Mouse (Mus musculus) stomach, embryonic 15.5 days (tissue): ENCODE measurements around the gene Cd86. TPM values are rescaled to one million over a fixed set of nuclear protein-coding genes. Genes with fewer than 3 reads are reported as not detected.

Experiments used
- ATAC-seq: fragments of 200-750 bp; cut with Nextera tagmentation; 2 replicates; pipeline ENCODE4 v1.8.0; 2017; ENCODE audit warnings: low read depth, moderate number of reproducible peaks, moderate TSS enrichment; ENCODE audit not compliant: insufficient read depth, low FRiP score
- H3K27ac ChIP-seq: fragments of 300-500 bp; sonication (generic); 2 replicates; pipeline ENCODE4 v1.5.1; 2015; ENCODE audit warnings: mild to moderate bottlenecking, inconsistent platforms
- H3K27me3 ChIP-seq: fragments of 300-500 bp; sonication (generic); replicated peaks from 2 replicates; pipeline ENCODE4 v1.6.1; 2015; ENCODE audit warnings: inconsistent platforms
- H3K36me3 ChIP-seq: fragments of 300-500 bp; sonication (generic); 2 replicates; pipeline ENCODE4 v1.6.1; 2015; ENCODE audit warnings: inconsistent platforms
- H3K4me1 ChIP-seq: fragments of 300-500 bp; sonication (generic); 2 replicates; pipeline ENCODE4 v1.6.1; 2015; ENCODE audit warnings: inconsistent platforms
- H3K4me2 ChIP-seq: fragments of 300-500 bp; sonication (generic); 2 replicates; pipeline ENCODE4 v1.6.1; 2015; ENCODE audit warnings: mild to moderate bottlenecking, inconsistent platforms
- H3K4me3 ChIP-seq: fragments of 300-500 bp; sonication (generic); replicated peaks from 2 replicates; pipeline ENCODE4 v1.5.1; 2015; ENCODE audit warnings: inconsistent platforms
- H3K9ac ChIP-seq: fragments of 300-500 bp; sonication (generic); 2 replicates; pipeline ENCODE4 v1.6.1; 2015; ENCODE audit warnings: inconsistent platforms
- H3K9me3 ChIP-seq: fragments of 300-500 bp; sonication (generic); 2 replicates; pipeline ENCODE4 v1.6.1; 2016; ENCODE audit warnings: inconsistent platforms
- WGBS: fragments of 180-500 bp; shearing (Covaris S2); methylation state at CpG from one replicate; pipeline ENCODE4 v1.1.7; 2015; 5-methylcytosine and 5-hydroxymethylcytosine counted together
- polyA plus RNA-seq: library from polyadenylated mRNA; unstranded; fragments of >200 nt; fragmentation: Nextera tagmentation; extraction: Ambion mirVana; gene quantifications from 2 replicates; pipeline ENCODE4 v1.2.1, GENCODE M21; 2015

Gene Cd86
- polyA plus RNA-seq, 1 experiment from 2014 or later = 3.0 TPM

DNA sequence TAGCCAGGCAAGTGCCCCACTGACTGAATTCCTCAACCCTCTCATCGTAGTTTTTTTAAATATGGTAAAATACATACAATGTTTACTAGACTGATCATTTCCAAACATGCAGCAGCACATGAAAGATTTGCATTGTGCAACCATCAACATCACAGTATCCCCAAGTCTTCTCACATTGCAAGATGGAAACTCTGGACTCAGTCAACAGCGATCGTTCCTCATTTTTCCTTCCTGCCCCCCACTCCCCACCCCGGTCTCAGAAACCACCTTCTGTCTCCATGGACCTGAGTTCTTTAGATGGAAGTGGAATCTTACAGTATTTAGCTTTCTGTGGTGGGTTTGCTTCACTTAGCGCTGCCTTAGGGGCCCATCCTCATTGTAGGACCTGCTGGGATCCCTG, 34.3 kb downstream of the Cd86 start:
- ATAC-seq = no peak
- no peak overlapping the region for H3K4me2 ChIP-seq
- no peaks in the 10 kb centered on the region for H3K9me3 ChIP-seq
- no peaks in the 10 kb centered on the region for H3K36me3 ChIP-seq
- no peak overlapping the region for H3K4me3 ChIP-seq
- no peaks in the 10 kb centered on the region for H3K27me3 ChIP-seq
- H3K4me1 ChIP-seq = no peaks in the 10 kb centered on the region
- no peak overlapping the region for H3K9ac ChIP-seq
- 78% methylated on average over 5 of the region's 5 CpGs for WGBS
- no peak overlapping the region for H3K27ac ChIP-seq

DNA sequence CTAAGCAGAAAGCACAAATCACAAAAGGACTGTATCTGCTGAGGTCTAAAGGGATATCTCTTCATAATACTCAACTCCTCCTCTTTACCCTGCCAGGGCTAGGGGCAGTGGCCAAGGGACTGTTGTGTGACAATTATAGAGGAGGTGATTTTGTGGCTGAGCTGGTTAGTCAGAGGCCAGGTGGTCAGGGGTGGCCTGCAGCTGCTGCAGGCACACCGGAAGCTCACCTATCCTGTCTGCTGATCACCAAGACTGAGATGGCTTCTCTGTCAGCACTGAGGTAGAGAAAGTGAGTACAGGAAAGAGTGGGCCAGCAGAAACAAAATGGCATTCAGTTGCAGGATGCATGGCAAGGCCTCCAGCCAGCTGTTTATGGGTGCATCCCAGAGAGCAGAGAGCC, 38.1 kb downstream of the Cd86 start:
- WGBS = 96% methylated on average over 1 of the region's 1 CpGs

DNA sequence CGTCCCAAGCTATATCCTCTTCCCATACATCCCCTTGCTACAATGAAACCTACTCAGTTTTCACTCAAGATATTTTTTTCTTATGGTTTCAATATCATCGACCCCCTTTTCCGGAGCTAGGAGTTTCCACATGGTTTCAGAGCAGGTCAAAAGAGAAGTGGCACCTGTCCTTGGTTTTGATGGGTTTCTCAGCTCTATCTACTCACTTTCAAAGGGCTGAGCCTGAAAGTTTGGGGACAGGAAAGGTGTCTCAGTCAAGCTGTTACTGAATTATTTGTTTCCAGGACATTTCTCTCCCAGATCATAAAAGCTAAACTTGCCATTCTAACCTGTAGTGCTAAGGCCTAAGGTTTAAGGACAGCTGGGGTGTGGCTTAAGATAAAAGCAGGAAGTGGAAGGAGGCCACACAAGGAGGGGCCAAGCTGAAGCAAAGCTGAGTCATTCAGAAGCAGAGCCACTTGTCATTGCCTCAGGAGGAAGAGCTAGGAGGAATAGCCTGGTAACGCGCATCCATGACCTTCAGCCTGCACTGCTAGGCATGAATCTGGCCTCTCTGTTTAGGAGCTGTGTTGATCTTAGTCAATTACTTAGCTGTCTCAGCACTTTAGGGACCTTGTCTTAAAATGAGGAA, 39.2 kb downstream of the Cd86 start:
- Histone ChIP-seq H3K4me3 (no peak overlapping the region), H3K4me2 (no peak overlapping the region), H3K9me3 (no peaks in the 10 kb centered on the region), H3K36me3 (no peaks in the 10 kb centered on the region), H3K9ac (no peak overlapping the region), H3K27ac (no peak overlapping the region), H3K27me3 (no peaks in the 10 kb centered on the region), H3K4me1 (no peaks in the 10 kb centered on the region)
- WGBS = 73% methylated on average over 5 of the region's 5 CpGs
- ATAC-seq = no peak

More for the DNA sequence above, 38.1 kb downstream of the Cd86 start:
- Histone ChIP-seq H3K4me3 (no peak overlapping the region), H3K9me3 (no peaks in the 10 kb centered on the region), H3K4me1 (no peaks in the 10 kb centered on the region), H3K9ac (no peak overlapping the region), H3K4me2 (no peak overlapping the region), H3K27me3 (no peaks in the 10 kb centered on the region), H3K27ac (no peak overlapping the region), H3K36me3 (no peaks in the 10 kb centered on the region)
- no peak for ATAC-seq

DNA sequence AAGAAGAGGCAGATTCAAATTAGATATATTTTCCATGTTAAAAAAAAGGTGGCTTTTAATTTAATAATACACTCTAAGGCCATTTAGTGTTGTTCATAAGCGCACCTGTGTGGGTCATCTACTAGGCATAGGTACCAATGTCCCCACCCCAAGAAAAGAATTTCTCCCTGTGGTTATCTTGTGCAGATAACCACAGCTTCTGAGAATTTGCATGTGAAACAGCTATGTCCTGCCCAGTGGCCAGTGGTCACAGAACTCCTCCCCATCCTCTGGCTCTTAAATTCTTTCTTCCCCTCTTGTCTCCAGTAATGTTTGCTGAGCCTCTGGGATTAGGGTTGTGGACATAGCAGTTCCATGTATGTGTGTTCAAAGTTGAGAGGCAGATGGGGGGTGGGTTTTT, 40.0 kb downstream of the Cd86 start:
- Histone ChIP-seq H3K9me3 (no peaks in the 10 kb centered on the region), H3K27me3 (no peaks in the 10 kb centered on the region), H3K4me3 (no peak overlapping the region), H3K36me3 (no peaks in the 10 kb centered on the region), H3K27ac (no peak overlapping the region), H3K4me2 (no peak overlapping the region), H3K9ac (no peak overlapping the region), H3K4me1 (no peaks in the 10 kb centered on the region)
- WGBS = 91% methylated on average over 1 of the region's 1 CpGs
- no peak for ATAC-seq

DNA sequence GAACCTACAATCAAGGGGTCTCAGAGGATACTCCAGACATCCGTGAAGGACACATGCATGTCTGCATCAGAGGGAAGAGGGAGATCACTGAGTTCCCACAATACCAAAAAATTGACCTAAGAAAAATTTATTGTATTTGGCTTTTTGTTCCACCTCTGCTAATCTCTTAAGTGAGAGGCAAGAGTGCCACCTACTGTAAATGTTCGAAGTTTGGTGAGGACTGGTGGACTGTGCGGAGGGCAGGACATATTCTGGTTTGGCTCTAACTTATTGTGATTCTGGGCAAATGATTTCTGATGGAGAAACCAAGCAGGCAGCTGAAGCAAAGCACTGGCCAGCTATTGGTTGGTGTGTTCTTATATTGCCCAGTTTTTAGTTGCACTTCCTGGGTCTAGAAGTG, 43.6 kb downstream of the Cd86 start:
- Histone ChIP-seq H3K9me3 (no peaks in the 10 kb centered on the region), H3K4me2 (no peak overlapping the region), H3K27ac (no peak overlapping the region), H3K27me3 (no peaks in the 10 kb centered on the region), H3K36me3 (no peaks in the 10 kb centered on the region), H3K4me1 (no peaks in the 10 kb centered on the region), H3K9ac (no peak overlapping the region), H3K4me3 (no peak overlapping the region)
- 68% methylated on average over 3 of the region's 3 CpGs for WGBS
- no peak for ATAC-seq

DNA sequence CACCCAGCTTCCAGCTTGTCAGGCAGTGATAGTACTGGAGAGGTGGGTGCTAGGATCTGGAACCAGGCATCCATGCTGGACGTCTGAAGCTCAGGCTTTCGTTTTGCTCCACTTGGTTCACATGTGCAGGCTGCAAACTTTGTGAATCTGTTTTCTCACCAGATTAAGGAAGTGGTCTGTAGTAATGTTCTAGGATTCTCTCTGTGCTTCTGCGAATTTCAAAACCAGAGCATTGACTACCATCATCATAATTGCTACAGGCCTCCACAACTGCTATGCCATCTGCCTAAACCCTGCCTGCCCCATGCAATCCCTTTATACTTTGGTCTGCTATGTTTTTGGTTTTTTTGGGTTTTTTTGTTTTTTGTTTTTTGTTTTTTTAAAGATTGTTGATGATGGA, 44.8 kb downstream of the Cd86 start:
- no peak for ATAC-seq
- Histone ChIP-seq H3K9me3 (no peaks in the 10 kb centered on the region), H3K4me1 (no peaks in the 10 kb centered on the region), H3K4me2 (no peak overlapping the region), H3K4me3 (no peak overlapping the region), H3K27me3 (no peaks in the 10 kb centered on the region), H3K27ac (no peak overlapping the region), H3K9ac (no peak overlapping the region), H3K36me3 (no peaks in the 10 kb centered on the region)
- WGBS = 69% methylated on average over 3 of the region's 3 CpGs

DNA sequence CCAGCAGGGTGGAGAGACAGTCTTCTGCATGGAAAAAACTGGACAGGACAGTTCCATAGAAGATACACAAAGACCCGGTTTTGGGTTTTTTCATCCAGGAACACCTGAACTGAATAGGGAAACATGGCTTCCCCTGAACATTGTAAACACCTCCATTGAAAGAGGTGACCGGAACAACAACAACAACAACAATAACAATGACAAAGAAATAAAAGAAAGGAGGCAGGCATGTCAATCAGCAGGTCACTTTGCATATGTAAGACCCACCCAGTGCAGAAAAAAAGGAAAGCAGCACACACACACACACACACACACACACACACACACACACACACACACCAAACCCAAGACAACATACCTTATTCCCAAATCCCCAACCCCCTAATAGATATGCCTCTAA, 52.2 kb downstream of the Cd86 start:
- ATAC-seq = no peak
- Histone ChIP-seq H3K27ac (no peak overlapping the region), H3K27me3 (no peaks in the 10 kb centered on the region), H3K4me3 (no peak overlapping the region), H3K9ac (no peak overlapping the region), H3K36me3 (no peaks in the 10 kb centered on the region), H3K4me2 (no peak overlapping the region), H3K9me3 (no peaks in the 10 kb centered on the region), H3K4me1 (no peaks in the 10 kb centered on the region)
- 88% methylated on average over 2 of the region's 2 CpGs for WGBS

DNA sequence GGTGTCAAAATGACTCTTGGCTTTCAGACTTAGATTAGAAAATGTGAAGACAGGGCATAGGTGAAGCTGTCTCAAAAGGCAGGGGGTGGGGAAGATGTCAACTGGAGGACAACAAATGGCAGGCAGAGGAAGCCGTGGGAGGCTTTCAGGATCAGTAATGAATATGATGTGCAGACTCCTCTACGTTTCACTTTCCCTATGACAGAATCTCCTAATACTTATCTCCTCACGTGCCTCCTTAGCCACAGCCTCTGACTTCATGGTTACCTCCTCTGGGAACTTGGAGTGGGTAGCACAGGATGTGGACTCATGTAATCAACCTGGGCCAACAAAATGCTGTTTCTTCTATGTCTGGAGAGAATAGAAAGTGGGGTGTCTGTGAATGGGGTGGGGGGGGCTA, 63.2 kb downstream of the Cd86 start:
- Histone ChIP-seq H3K9me3 (no peaks in the 10 kb centered on the region), H3K4me2 (no peak overlapping the region), H3K9ac (no peak overlapping the region), H3K27ac (no peak overlapping the region), H3K4me3 (no peak overlapping the region), H3K36me3 (no peaks in the 10 kb centered on the region), H3K4me1 (no peaks in the 10 kb centered on the region), H3K27me3 (no peaks in the 10 kb centered on the region)
- WGBS = 60% methylated on average over 3 of the region's 3 CpGs
- no peak for ATAC-seq

DNA sequence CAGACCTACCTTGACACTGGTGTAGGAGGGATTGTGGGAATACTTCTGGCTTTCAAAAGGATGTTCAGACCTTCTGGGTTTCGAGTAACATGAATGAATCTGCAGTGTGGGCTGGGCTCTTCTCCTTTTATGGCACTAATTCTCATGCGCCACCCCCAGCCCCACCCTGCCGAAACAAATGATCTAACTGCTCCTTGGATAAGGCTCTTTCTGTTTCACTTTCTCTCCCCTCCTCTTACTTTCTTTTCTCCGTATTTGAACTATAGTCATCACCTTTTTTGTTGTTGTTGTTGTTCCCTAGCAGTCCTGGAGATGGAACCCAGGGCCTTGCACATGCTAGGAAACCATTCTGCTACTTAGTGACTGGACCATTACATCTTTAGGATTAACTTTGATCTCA, 67.6 kb downstream of the Cd86 start:
- Histone ChIP-seq H3K27me3 (no peaks in the 10 kb centered on the region), H3K36me3 (no peaks in the 10 kb centered on the region), H3K9me3 (no peaks in the 10 kb centered on the region), H3K27ac (no peak overlapping the region), H3K4me3 (no peak overlapping the region), H3K4me1 (no peaks in the 10 kb centered on the region), H3K4me2 (no peak overlapping the region), H3K9ac (no peak overlapping the region)
- WGBS = 69% methylated on average over 4 of the region's 4 CpGs
- ATAC-seq = no peak

DNA sequence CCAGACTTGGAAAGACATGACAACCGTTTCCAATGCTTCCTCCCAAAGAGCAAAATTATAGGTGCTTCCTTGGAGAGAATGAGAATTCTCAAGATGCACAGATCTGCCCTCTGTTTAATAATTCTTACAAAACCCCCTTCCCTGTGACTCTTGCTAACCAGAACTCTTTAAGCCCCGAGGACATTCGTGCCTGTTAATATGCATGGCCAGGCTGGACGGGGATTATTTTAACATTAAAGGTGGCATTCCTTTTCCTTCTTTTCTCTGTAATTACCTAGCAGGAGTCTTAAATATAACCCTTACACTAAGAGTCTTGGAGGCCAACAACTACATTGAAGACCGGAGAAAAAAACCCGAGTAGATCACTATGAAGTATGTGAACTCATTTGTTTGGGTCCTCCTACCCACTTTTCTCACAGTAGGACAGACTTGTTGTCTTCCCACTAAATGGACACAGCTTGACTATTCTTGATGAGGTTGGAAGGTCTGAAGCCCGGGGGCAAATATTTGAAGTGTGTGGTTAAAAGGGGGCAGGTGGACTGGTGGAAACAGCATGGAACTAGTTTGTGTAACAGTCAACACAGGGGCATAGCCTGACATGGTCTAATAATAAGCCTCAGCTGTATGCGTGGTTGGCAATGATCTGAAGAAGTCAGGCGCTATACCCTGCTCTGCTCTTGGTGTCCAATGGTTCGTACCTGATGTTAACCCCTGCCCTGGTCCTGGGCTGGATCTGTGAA, 69.0 kb downstream of the Cd86 start:
- H3K4me2 ChIP-seq = no peak overlapping the region
- no peaks in the 10 kb centered on the region for H3K27me3 ChIP-seq
- H3K9ac ChIP-seq = no peak overlapping the region
- WGBS = 88% methylated on average over 10 of the region's 10 CpGs
- H3K9me3 ChIP-seq = no peaks in the 10 kb centered on the region
- H3K27ac ChIP-seq = no peak overlapping the region
- no peak for ATAC-seq
- no peaks in the 10 kb centered on the region for H3K36me3 ChIP-seq
- no peak overlapping the region for H3K4me3 ChIP-seq
- H3K4me1 ChIP-seq = no peaks in the 10 kb centered on the region

DNA sequence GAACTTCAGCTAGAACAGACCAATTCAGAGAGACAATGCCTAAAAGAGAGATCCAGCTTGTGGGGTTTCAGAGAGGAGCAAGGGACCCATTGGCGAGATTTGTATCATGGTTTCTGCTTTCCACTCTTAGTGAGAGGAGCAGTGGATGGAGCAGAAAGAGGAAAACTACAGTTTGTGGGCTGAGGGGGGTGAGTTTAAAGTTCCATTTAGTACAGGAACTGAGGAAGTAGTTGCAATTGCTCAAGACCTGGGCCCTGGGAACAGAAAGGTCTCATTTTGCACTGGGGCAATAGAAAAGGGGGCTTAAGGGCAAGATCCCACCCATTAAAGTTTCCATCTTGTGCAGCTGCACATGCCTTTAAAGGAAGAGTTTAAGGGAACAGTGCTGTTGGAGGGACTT, 76.0 kb downstream of the Cd86 start:
- Histone ChIP-seq H3K27me3 (no peaks in the 10 kb centered on the region), H3K4me3 (no peak overlapping the region), H3K27ac (no peak overlapping the region), H3K4me2 (no peak overlapping the region), H3K9ac (no peak overlapping the region), H3K9me3 (no peaks in the 10 kb centered on the region), H3K36me3 (no peaks in the 10 kb centered on the region), H3K4me1 (no peaks in the 10 kb centered on the region)
- WGBS = 70% methylated on average over 1 of the region's 1 CpGs
- ATAC-seq = no peak

DNA sequence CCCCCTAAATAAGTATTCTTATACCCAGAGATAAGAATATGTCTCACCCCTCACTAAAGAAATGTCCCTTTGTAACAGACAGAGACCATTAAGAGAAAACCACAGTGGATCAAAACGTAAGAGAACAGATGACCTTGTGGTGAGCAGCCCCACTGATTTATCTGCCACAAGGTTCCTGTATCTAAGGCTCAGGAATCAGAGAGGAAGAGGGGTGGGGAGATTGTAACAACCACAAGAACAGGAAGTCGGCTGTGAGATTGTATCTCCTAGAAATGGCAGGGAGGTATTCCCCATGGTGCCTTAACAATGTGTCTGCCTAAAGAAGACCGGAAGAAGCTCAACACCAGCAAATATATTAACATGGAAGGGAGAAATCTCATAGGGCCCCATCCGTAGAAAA, 77.9 kb downstream of the Cd86 start:
- no peak overlapping the region for H3K4me3 ChIP-seq
- ATAC-seq = no peak
- H3K36me3 ChIP-seq = no peaks in the 10 kb centered on the region
- 62% methylated on average over 4 of the region's 4 CpGs for WGBS
- no peak overlapping the region for H3K27ac ChIP-seq
- no peaks in the 10 kb centered on the region for H3K27me3 ChIP-seq
- H3K4me1 ChIP-seq = no peaks in the 10 kb centered on the region
- no peaks in the 10 kb centered on the region for H3K9me3 ChIP-seq
- no peak overlapping the region for H3K9ac ChIP-seq
- H3K4me2 ChIP-seq = no peak overlapping the region

DNA sequence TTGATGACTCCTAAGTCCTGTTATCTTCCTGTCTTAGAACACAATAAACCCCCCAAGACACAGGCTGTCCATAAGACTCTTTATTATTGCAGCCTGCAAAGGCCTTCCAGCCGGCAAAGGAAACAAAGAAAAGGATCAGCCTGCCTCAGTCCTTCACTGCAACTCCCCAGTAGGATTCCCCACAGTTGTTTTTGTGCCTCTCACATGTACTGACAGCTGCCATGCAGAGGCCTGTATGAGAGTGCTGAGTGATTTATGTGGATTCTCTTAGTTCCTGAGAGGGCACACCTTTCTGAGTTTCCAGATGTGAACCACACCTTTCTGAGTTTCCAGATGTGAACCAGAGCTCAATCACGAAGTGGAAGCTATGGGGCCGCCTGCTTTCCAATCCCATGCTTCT, 83.8 kb downstream of the Cd86 start:
- Histone ChIP-seq H3K9ac (no peak overlapping the region), H3K4me3 (no peak overlapping the region), H3K4me1 (no peaks in the 10 kb centered on the region), H3K9me3 (no peaks in the 10 kb centered on the region), H3K27me3 (no peaks in the 10 kb centered on the region), H3K4me2 (no peak overlapping the region), H3K27ac (no peak overlapping the region), H3K36me3 (no peaks in the 10 kb centered on the region)
- no peak for ATAC-seq
- 55% methylated on average over 3 of the region's 3 CpGs for WGBS
